Mouse (Mus musculus) lung, adult 10 weeks (tissue): Measurements from ENCODE around the gene Mlph. TPM values are rescaled to one million over a fixed set of nuclear protein-coding genes. Genes with fewer than 3 reads are reported as not detected.

Experiments used
- polyA plus RNA-seq: library from polyadenylated mRNA; stranded (reverse); fragments of 350-450 nt; fragmentation: Illumina TruSeq; extraction: RNeasy Lipid Tissue Mini Kit (QIAGEN cat#74804); gene quantifications from one replicate; pipeline ENCODE4 v1.2.3, GENCODE M21; 2014; ENCODE audit warnings: low read depth, low replicate concordance; ENCODE audit not compliant: insufficient read depth

The Mlph gene
- polyA plus RNA-seq = 5.9 TPM

GRCm38 (mm10) chr1:90914948-90915569 lies at the start of gene Mlph:
Gene Mlph, plus strand, starts transcription at chr1:90915085.

GRCm38 (mm10) chr1:90952808-90953207 lies 37.9 kb downstream of the Mlph start, which contains the start of gene Prlh:
Gene Prlh, plus strand, starts transcription at chr1:90953108.

GRCm38 (mm10) chr1:90969347-90969784 lies 54.5 kb downstream of the Mlph start, which contains the start of gene Rab17:
Gene Rab17, minus strand, starts transcription at chr1:90969661.

GRCm38 (mm10) chr1:90998268-90998890 lies 83.5 kb downstream of the Mlph start, which contains the start of gene Lrrfip1:
Gene Lrrfip1, plus strand, starts transcription at chr1:90998737.

Other genes with a start within 250 kb of the Mlph start
- gene Col6a3, start 71.1 kb upstream of the Mlph start, polyA plus RNA-seq = 29.8 TPM
- gene Prlh, start 38.0 kb downstream of the Mlph start, polyA plus RNA-seq = not detected
- 2.3 TPM for gene Rab17, start 54.6 kb downstream of the Mlph start, polyA plus RNA-seq
- gene Lrrfip1, start 83.7 kb downstream of the Mlph start, polyA plus RNA-seq = 51.1 TPM
- not detected for gene Rbm44, start 230.0 kb downstream of the Mlph start, polyA plus RNA-seq